Mouse (Mus musculus): Measurements from ENCODE around the gene Nprl3. TPM values are rescaled to one million over a fixed set of nuclear protein-coding genes. Genes with fewer than 3 reads are reported as not detected.
"Not testable (repeated sequence)": the region's sequence is repeated elsewhere in the genome, so short reads cannot be mapped to it uniquely, and the experiment has no call there.

Gene Nprl3
- polyA plus RNA-seq, 3 experiments from 2014 or later: 27.3 to 55.0 (median 45.7) TPM

DNA sequence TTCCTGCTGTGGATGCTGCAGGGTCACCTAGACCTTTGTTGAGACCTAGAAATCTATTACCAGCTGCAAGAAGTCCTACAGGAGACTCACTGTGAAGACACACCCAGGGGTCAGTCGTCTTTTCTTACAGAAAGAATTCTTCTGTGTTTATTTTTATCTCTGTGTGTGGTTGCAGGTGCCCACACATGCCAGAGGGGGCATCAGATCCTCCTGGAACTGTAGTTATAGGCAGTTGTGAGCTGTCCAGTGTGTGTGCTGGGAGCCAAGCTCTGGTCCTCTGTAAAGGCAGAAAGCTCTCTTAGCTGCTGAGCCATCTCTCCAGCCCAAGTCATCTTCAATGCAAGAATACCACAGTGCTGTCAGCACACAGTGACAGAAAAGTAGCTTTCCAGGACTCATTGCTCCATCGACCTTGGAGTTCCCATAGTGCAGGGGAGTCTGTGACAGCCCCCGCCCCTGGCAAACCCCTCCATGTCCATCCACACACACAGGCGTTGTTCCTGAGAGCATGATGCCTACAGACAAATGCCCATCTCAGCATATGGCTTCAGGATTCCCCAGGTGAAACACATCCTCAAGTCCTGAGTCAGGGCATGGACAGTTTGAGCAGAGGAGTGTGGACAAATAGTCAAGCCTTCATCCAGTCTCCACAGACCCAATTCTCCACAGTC lies 44.1 kb downstream of the Nprl3 start:
- ATAC-seq: no peak

DNA sequence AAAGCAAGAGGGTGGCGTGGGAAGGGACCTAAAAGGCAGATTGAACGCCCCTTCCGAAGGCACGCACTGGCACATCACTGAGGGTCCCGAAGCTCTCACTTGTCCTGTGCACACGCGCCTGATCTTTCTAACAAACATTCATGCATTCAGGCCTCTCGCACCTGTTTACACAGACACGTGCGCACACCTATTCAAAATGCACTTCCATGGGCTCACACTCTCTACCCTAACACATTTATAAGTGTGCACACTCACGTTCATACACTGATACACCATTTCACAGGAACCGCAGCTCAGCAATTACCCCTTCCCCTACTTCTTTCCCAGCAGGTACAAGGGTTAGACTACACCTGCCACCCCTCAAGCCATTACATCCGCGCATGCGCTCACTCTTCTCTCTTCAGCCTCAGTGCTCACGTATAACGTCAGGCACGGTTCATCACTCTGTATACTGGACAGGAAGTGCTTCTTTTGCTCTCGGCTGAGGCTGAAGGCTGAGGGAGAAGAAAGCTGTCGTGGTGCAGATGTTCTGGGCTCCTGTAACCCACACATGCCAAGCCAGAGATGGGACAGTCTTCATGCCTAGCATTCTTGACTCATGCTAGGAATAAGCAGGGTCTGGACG lies 44.8 kb downstream of the Nprl3 start:
- ATAC-seq: peak; percentile 20

DNA sequence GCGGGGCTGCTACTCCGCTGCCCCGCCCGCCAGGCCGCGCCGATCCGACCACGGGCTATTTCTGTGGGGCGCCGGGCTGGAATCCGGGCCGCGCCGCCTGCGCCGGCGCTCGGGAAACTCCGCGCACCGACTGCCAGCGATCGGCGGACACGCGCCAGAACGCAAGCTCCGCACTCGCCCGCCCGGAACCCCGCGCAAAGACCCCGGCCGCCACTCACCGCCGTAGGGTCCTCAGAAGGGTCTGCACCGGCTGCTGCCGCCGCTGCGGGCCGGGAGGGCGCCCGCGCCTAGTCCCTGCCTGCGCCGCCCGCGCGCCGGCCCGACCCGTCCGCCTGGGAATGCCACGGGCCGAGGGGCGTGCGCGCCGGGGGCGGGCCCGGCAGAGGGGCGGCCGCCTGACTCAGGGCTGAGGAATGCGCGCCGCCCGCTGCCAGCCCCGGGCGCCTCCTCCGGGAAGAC lies 45.5 kb downstream of the Nprl3 start, which contains the start of gene Rhbdf1:
Gene Rhbdf1 (minus strand): TSS at position 350 of the 459 bp plus-strand sequence.
- no peak for ATAC-seq

DNA sequence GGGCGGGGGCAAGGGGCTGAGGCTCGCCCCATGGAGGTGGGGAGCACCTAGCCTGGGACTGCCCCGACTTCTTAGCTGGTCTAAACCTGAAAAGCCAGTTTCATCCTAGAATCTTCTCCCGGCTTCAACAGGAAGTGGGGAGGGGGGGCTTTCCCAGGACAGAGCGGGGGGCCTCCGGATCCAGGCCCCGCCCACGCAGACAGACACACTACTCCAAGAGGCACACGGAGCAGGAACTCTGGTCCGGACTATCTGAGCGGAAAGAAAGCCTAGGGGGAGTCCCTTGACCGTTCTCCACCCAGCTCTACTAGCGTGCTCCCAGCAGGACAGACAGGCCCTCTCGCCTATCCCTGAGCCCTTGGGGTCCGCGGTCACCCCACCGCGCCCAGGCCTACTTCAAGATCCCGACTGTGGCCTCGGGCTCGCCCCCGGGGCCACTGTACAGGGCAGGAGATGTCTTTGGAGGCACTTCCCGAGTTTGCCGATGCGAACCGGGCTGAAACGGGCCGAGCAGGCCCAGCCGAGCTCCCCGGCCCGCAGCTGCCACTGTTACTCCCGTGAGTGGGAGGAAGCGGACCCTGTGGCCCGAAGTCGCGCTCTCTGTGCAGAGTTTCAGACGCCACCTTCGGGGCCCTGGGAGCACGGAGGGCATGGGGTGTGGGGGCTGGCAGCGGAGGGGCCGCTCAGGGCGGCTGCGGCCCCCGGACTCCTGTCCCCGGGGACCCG lies 46.1 kb downstream of the Nprl3 start:
- ATAC-seq: no peak

DNA sequence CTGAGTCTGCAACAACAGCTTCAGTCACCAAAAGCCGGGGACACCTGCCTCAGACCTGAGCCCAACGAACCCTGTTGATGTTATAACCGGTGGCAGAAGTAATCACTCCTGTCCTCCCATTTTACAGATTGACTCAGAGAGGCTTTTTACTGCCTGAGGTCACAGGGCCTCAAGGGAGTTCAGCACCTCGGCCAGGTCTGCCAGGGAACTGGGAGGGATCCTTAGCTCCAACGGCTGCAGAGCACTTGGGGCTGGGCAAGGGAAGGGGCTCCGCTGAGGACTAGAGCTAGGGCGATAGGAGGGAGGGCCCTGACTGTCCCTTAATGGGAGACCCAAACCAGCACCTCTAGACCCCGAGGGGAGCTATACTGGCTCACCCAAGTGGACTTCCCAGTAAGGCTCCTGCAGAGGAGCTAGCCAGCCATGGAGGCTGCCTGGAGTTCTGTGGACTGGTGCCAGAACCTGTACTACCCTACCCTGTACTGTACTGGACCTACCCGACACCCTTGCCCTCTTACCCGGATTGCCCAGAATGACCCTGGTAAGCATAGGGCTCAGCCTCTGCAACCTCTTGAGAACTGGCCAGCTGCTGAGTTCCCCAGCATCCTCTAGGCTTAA lies 46.8 kb downstream of the Nprl3 start:
- no peak for ATAC-seq

DNA sequence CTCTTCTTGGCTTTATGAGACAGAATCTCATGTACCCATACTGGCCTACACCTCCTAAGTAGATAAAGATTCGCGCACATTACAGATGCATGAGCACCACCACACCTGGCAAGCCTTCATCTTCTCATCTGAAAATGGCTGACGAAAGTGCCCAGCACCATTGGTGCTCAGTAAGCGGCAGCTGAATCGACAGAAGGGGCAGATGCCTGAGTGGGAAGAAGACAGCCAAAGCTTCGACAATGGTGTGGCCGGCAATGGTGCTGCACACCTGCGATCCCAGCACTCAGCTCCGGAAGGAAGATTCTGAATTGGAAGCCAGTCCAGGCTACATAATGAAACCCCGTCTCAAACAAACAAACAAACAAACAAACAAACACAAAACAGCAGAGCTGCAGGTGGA lies 48.2 kb downstream of the Nprl3 start:
- ATAC-seq: no peak

DNA sequence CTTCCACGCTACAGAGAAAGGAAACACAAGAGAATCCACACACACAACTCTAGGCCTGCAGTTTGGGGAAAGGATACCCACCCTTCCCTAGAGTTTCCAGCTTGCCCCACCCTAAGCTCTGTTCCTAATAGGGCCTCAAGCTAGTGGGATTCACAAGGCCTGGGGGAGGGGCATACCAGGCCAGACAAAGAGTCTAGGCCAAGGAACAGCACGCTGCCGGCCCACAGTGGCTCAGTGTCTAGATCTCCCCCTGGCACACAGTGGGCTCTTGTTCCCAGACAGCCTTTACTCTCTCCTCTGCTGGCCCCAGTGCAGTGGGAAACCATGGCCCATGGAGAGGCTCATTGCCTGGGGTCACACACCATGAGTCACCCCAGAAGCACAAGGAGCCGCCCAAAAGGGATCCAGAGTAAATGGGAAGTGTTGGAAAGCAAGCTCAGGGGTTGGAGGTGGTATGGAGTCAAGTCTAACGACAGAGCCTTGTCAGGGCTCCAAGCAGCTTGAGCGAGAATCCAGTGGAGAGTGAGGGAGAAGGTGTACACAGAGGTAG lies 48.9 kb downstream of the Nprl3 start:
- no peak for ATAC-seq

DNA sequence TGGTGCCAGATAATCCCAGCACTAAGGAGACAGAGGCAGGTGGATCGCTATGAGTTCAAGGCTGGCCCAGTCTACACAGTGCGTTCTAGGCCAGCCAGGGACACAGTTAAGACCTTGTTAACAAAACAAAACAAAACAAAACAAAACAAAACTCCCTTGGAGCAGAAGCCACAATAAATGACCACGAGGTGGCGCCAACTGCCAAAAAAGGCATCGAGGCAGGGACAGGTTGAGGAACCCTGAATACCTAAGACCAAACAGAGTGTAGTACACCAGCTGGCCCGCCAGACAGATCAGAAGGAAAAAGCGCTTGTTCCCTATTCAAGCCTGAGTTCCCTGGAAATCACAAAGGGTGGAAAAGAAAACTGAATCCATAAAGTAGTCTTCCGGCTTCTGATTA lies 50.7 kb downstream of the Nprl3 start:
- ATAC-seq: peak; percentile 84

DNA sequence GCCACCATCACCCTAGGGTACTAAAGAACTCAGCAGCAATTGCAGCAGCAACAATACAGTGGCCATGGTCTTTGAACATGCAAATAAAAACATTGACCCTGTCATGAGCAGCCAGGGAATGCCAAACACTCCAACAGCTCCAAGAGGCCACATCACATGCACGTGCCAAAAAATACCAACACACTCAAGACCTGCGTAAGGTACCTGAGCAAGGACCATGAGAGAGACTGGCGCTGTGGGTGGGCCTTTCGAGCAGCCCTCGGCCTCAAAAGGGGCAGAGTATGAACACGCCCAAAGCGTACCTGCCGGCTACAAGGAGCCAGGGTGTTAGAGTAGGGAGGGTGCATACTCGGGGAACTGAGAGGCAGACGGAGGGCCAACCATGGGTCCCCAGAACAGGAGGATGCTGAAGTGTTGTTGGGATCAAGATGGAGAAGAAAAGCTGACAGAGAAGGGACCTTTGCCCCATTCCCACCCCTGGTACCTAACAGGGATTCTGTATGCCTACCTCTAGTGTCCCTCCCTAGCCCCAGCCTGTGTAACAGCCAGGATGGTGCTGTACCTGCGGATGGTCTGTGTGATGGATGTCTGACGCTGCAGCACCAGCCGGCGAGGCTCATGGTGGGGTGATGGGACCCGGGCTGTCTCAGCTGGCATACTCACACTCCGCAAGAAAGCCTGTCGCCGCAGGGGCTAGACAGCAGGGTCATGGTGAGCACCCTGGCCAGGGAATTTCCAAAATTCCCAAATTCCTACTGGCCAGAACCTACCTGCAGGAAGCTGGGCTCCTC lies 51.9 kb downstream of the Nprl3 start:
- ATAC-seq: no peak

DNA sequence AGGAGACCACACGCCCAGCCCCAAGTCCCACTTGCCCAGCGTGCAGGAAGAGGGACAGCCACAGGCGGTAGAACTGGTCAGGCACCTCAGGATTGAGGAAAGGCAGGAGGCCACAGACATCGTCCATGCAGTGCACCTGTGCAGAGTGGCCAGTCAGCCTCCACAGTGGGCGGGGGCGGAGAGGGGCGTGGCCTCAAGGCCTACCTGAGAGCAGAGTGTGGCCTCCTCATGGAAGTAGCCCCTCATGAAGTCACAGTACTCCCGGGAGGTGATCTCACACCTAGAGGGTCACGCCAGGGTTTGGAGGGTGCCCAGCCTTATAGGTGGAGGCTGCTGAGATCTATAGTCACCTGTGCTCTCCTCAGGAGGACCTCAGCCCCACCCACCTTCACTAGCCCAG lies 56.9 kb downstream of the Nprl3 start:
- no peak for ATAC-seq

DNA sequence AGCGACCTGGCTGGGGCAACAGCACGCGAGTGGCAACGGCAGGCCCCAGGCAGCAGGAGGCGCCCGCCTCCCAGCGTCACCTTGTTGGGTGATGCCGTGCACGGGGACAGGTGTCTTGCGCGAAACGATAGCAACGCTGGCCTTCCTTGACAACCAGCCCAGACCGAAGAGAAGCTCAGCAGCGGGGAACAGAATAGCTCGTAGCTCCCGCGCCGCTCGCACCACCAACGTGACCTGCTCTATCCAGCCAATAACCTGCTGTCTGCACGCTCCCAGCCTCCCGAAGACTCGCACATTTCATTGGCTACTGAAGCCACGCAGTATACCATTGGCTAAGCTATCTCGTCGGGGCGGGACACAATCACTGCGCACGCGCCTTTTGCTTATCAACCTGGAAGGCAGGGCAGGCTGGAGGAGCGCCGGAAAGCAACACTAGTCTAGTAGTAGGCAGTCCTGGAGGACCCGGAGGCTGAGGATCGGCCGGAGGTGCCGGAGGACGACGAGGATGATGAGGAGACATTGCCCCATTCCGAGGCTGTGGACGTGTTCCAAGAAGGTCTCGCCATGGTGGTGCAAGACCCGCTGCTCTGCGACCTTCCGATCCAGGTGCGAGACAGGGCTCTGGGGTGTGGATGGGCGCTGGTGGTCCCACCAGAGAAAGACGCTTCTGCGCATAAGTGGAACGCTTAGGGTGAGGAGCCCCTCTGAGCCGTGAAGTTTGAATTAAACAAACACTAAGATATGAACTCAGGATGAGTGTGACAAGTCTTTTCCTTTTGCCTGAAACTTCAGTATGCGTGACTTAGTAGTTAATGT lies 62.2 kb downstream of the Nprl3 start, which contains the start of gene Snrnp25:
Gene Snrnp25 (plus strand): TSS at position 358 of the 816 bp plus-strand sequence.
- peak; percentile 99 for ATAC-seq

DNA sequence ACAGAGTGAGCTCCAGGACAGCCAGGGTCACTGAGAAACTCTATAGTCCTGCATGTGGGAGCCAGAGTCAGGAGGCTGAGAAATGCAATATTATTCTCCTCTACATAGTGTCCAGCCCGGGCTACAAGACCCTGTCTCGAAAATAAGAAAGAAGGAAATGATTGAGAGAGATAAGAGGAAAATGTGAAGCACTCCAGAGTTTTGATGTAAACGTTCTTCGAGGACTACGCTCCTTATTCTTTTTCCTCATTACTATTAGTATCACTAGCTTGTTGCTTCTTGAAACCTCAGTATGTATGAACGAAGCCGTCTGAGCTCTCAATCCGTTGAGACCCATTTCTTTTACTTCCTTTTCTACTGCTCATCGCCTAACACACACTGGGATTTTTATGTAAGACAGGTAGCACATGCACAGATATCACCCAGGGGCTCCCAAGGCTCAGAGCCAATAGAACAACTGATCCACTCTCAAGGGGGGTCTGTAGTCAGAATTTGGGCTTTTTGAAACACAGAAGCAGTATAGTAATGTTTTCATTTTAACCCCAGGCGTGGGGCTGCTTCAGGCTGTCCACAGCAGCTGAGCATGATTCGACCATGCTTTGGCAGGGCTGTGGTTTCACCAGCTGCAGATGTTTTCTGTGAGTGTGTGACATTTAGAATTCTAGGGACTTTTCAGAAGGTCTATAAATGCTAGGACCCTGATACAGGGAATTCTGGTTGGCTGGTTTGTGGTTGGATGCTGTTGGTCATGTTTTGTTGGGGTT lies 65.4 kb downstream of the Nprl3 start:
- no peak for ATAC-seq

DNA sequence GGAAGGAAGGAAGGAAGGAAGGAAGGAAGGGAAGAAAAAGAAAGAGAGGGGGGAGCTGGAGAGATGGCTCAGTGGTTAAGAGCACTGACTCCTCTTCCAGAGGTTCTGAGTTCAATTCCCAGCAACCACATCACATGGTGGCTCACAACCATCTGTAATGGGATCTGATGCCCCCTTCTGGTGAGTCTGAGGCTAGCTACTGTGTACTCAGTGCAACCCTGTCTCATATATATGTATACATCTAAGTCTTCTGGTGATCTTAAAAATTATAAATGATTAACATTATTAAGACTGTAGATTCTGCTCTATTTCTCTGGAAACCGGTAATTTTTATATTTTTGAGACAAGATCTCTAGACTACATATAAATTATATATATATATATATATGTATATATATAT lies 66.5 kb downstream of the Nprl3 start:
- not testable (repeated sequence) for ATAC-seq

DNA sequence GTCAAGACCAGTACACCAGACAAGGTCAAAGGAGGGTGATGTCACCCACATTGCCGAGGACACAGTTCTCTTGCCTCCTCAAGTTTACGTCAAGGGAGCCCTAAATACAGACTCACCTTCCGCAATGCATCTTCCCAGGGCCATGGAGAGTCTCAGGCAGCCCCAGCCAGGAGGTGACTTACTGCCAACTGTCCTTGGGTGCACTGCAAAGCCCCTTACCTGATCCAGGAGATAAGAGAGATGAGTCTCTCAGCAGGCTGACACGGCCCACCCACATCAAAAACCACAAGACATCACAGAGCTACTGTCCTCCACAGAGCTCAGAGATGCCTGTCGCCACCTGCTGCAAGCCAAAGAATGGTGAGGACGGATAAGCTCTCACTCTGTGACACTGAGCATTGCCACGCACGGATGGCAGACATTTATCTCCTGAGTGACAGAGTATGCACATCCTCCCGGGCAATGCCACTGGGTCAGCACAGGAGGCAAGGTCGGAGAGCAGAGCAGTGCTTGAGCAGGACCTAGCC lies 67.4 kb downstream of the Nprl3 start, which contains the start of gene Il9r:
Gene Il9r (minus strand): TSS at position 205 of the 527 bp plus-strand sequence.
- ATAC-seq: peak; percentile 19

DNA sequence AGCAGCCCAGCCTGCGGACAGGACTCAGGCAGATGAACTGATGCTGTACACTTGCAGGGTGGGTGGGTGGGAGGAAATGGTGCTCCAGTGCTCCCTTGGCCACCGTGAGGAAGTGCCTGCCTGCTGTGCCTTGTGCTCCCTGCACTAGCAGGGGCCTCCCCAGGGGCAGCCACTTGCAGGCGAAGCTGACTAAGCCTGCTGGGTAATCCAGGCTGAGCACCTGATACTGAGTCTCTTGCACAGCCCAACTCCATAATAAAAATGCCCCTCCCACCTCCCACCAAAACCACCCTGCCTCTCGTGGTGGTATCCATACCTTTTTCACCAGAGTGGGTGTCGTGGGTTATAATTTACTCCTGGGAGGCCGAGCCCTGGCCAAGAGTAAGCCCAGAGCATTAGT lies 68.3 kb downstream of the Nprl3 start:
- ATAC-seq: peak; percentile 27

DNA sequence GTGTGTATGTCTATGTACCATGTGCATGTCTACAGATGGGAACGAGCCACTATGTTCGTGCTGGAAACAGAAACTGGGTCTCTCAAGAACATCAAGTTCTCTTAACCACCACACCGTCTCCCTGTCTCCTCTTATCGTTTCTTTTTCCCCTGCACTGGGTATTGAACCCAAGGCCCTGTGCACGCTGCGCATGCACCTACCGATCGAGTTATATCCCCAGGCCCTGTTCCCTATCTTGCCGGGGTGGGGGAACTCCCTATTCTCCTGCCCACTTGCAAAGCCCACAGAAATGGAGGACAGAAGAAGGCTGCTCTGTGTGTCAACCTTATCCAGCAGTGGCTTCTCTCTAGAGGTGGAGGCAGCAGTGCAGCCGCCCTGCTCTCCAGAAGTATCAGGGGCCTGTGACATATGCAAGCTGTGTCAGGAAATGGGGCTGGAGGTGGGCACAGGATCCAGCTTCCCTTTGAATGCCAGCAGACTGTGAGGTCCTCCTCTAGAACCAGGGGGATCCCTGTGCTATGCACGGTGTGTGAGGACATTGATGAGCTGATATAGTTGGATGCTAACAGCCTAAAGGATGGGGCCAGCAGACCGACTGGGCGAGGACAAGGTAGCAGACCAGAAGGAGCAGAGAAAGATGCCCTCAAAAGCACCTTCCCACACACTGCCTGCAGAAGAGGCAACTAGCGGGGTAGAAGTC lies 69.1 kb downstream of the Nprl3 start:
- no peak for ATAC-seq

DNA sequence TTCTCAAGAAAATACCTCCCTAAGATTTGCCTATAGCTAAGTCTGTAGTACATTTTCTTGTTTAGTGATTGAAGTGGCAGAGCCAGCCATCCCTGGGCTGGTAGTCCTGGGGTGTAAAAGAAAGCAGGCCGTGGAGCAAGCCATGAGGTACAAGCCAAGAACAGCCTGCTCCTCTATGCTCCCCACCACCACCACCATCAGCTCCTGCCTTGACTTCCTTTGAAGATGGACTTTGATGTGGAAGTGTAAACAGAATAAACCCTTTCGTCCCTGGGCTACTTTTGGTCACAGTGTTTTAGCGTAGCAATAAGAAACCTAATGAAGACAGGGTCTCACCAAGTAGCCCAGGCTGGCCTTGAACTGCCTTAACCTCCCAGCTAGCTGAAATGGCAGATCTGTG lies 69.7 kb downstream of the Nprl3 start:
- ATAC-seq: no peak

DNA sequence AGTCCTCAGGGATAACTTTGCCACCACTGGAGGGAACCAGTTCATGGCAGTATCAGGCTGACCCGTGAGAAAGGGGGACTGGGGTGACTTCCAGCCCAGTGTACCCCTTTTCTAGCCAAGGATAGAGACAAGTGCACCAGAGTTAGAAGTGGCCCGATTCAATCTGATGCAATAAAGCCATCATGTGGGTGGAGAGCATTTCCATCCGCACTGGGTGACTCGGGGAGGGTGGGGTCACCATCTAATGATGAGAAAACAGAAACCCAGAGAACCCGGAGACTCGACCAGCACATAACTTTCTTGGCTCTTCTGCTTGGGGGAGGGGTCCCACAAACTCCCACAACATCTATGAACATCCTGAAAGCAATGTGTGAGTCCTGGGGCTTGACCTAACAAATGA lies 70.8 kb downstream of the Nprl3 start:
- no peak for ATAC-seq

DNA sequence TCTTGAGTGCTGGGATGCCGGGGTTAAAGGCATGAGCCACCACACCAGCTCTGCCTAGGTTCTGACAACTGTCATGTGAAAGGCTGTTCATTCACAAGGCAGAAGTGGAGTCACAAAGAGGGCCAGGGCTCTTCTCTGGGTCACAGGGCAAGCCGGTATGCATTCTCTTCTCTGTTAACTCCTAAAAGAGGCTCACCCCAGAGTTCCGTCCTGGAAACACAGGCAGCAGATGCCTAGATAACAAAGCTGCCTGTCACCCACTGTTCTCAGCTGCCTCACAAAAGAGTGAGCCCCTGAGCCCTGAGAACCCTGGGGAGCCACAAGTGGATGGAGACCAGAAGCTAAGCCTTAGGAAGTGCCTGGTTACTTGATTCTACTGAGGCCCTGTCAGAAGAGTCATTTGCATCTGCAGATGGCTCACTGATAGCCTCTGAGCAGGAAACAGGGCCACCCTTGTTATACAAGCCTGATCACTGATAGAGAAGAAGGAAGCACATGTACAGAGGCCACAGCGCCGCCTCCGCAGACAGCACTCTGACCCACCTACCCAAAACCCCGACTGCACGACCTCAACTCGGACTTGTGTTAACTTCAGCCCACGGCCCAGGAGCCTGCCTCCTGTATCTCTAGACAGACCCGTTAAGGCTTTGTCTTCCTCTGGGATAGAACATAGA lies 71.5 kb downstream of the Nprl3 start:
- peak; percentile 72 for ATAC-seq

Measured in inflammation-experienced regulatory T-cells, adult 6 months (primary cell).